Mouse (Mus musculus) kidney, adult 18-20 months (tissue): ENCODE results near the gene Cyp4f14.

Experiments used
- DNase-seq: peaks from one replicate; pipeline ENCODE4 v3.0.0; 2021

The Cyp4f14 gene

DNA sequence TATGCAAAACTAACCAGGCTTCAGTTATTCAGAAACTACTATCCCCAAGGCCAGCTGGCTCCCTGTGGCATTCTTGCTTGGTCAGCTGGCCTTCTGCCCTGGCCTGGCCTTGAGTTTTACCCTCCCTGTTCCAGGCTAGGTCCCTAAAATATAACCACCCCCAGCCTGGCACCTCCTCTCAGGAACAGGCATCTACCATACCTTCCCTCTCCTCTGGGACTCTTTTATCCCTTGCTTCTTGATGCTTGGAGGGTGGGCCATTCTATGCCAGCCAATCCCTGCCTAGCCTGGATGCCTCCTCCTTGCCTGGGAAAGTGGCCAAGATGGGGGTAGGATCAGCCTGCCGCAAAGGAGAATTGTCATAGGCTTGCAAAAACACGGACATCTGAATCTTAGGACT lies at the start of gene Cyp4f14:
Gene Cyp4f14, minus strand, starts transcription at position 212 of the 400 bp plus-strand sequence.
- DNase-seq = peak; percentile 67

DNA sequence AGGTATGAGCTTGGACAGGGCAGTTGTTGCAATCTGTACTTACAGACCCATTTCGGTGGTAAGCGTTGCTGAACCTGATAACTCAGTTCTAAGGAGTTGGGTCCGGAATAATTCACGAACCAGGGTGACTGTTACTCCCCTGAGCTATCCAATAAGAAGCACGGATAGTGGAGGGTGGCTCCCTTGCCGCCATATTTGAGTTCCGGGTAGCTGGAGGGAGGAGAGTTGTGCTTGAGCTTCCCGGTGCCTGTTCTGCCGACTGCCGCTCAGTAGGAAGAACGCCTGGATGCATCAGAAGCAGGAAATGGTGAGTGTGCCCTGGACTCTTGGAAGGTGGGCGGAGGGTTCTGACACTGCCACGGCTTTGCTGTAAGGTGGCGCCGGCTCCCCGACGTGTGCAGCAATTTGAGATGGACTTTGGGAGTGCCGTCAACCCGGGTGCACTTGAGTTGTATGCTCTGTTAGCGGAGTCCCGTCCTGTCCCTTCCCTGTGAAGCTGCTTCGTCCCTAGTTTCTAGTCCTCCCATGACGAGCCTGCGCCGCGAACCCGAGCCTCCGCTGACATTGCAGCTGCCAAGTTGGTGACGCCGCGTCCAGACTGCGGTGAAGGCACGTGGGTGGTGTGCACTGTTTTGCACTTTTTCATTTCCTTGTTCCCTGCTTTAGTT lies 48.6 kb upstream of the Cyp4f14 start, which contains the start of gene Zfp472:
Gene Zfp472, plus strand, starts transcription at position 192 of the 668 bp plus-strand sequence.
- DNase-seq = peak; percentile 93

DNA sequence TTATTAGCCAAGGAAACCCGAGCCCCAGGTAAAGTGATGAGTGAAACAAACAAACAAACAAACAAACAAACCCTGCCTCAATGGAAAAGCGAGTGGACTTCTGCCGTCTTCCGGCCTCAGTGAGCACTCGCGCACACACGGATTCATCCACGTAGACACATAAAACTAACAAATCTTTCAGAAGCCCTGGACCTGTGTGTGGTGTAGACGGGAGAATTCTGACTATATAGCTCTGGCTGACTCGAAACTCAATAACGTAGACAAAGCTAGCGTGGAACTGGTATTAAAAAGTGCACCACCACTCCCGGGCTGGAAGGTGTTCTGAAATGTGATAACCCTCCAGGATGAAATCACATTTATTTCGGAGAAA lies 48.1 kb upstream of the Cyp4f14 start:
- no peak for DNase-seq

DNA sequence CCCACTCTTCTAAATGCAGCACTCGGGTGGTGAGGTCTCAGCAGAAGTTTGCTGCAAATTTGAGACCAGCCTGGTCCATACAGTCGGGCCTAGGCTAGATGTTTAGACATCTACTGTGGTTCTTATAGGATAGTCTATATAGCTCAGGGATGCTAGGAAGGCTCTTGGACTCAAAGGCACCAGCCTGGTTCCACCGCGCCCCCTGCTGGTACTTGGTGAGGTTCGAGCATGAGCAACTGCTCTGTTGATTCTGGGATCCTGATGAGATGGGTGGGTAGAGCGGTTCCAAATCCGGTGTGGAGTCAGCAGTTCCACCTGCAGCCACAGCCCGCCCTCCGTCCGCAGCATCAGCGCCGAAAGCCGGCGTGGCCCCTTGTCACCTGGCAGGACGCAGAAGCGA lies 34.3 kb upstream of the Cyp4f14 start:
- DNase-seq = peak; percentile 86

DNA sequence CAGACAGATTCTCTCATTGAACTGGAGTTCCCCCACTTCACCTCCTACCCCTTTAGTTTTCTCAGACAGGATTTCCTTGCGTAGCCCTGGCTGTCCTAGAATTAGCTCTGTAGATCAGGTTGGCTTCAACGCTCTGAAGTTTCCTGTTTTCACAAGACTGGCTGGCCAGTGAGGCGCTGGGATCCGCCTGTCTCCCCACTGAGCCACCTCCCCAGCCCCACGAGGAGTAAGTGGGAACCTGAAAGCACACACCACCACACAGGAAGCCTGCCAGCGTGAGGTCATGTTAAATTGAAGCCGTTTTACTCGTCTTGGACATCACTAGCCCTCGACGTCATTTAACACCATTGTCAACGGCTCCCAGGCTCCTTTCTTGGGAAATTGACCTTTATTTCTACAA lies 33.9 kb upstream of the Cyp4f14 start:
- DNase-seq = no peak

DNA sequence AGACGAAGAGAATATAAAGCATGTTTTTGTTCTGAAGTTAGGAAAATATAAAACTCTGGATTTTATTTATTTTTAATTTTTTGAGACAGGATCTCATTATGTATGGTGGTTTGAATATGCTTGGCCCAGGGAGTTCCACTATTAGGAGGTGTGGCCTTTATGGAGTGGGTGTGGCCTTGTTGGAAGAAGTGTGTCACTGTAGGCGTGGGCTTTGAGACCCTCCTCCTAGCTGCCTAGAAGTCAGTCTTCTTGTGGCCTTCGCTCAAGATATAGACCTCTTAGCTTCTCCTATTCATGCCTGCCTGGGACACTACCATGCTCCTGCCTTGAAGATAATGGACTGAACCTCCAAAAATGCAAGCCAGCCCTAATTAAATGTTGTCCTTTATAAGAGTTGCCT lies 33.0 kb upstream of the Cyp4f14 start:
- no peak for DNase-seq

DNA sequence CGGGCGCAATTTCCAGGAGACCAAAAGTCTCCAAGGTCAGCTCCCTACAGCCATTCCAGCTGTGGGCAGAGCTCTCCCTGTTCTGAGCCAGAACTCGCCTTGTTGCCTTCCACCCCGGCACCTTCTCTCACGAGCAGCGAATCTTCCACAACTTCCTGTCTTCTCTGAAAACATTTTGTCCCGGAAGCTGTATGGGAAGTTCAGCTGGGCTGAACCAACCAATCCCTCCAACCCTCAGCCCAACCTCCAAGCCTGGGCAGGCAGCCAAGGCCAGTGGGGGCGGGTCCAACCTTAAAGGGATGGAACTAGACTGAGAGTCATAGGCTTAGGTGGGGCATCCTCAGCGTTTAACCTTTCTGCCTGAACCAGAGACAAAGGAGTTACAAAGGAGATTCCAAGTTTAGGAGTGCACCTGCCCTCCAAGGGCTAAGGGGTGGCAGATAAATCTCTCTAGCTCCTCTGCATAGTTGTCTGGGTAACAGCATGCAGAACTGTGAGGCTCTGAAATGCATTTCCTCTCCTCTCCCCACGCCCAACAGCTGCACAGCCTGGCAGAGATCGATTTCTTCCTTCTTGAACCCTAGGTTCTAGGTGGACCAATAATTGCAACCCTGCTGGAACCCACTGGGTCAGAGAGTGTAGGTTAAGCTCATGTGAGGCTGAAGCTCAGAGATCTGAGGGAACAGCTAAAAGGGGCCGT lies 30.2 kb upstream of the Cyp4f14 start, which contains the start of gene Cyp4f13:
Gene Cyp4f13, minus strand, starts transcription at position 188 of the 700 bp plus-strand sequence.
- peak; percentile 99 for DNase-seq

DNA sequence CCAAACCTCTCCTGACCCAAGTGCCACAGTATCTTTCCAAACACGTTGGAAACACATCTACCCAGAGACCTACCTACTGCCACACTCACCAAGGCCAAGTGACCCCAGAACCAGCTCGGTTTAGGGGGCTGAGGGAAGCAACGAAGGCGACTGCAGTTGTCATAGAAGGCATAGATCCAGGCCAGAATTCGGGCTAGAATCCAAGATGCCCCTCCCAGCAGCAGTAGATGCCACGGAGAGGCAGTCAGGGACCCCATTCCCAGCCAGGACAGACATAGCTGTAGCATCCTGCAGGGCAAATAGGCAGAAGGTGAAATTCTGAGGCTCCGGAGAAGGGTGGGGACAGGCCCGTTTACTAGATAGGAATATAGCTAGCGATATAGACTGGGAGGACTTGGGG lies 29.6 kb upstream of the Cyp4f14 start:
- no peak for DNase-seq

DNA sequence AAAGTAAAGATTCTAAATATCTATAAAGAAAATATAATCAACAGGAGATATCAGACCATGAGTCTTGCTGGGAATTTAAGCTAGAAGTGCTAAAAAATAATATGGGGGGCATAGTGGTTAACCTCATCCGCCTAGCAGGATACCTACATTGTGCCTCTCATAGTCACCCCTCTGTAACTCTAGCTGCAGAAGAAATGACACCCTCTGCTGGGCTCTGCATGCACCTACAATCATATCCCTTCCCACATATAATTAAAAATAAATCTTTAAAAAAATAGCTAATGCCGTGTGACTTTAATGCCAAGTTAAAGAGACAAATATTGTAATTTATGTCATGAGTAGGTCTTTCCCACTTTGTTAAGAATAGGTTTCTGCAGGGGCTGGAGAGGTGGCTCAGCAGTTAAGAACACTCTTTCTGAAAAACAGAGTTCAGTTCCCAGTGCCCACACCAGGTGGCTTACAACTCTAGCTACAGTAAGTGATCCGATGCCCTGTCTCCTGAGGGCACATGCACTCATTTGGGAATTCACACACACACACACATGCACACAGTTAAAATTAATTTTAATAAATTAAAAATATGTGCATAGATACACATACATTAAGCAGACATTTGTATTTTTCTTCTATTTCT lies 27.4 kb upstream of the Cyp4f14 start:
- DNase-seq = no peak

DNA sequence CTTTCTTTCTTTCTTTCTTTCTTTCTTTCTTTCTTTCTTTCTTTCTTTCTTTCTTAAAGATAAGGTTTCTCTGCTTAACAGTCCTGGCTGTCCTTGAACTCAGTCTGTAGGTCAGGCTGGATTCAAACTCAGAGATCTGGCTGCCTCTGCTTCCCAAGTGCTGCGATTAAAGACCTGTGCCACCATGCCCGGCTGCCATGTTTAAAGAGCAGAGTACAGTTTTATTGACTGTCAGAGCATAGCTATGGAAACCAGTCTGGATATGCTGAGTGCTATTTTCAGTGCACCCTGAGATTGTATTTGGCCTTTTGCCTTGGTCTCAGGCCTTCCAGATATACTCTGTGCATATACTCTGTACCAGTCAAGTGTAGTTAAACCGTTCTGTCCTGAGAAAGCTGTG lies 26.5 kb upstream of the Cyp4f14 start:
- DNase-seq = no peak

DNA sequence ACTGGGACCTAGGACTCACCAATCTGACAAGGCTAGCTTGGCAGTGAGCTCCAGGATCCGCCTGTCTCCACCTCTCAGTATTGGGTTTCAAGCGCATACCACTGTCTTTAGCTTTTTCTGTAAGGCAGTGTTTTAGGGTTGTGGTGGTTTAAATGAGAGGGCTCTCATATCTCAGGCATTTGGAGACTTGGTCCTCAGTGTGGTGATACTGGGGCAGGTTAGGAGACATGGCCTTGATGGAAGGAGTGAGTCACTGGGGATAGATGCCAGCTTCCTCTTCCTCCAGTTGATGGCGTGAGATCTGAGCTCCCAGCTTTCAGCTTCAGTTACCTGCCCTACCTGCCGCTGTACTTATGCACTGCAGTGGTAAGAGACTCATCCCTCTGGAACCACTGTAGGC lies 22.7 kb upstream of the Cyp4f14 start:
- DNase-seq = no peak

DNA sequence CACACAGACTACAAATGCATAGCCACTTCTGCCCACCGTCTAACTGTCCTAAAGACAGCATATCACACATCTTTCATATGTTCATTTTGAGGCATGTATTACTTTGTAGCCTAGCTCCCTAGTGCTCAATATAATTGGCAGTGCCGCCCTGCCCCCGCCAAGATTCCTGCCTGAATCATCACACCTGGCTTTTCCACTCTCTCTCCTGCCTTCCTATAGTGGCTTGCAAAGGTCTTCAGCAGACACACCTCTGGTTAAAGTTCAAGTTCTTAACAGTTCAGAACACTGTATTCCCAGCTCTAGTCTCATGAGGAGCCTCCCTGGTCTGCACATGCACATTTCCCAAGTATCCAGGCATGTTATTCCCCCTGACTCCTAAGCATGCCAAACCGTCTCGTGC lies 10.7 kb upstream of the Cyp4f14 start:
- no peak for DNase-seq

DNA sequence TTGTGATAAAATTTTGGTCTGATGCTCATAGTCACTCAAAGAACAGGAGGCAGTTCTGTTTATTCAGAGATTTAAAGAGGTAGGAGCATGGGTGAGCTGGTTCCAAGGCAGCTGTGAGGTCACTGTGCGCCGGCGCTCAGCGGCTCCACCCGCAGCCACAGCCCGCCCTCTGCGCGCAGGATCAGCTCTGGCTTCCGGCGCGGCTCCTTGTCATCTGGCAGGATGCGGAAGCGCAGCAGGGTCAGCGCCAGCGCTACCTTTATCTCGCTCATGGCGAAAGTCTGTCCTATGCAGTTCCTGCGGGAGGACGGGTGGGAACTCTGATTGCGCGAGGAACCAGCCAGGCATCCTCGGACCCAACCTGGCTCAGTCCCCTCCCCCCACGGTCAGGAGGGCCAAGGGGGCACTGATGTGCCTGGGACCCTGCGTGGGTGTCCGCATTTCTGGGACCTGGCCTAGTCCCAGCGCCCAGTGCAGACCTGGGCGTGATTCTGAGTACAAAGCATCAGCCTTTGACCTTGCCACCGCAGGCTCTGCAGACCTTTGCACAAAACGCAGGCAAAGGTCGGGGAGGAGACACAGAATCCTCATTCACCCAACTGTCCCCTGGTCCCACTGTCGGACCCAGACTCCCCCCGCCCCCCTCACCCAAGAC lies 7.6 kb upstream of the Cyp4f14 start:
- DNase-seq = peak; percentile 74

DNA sequence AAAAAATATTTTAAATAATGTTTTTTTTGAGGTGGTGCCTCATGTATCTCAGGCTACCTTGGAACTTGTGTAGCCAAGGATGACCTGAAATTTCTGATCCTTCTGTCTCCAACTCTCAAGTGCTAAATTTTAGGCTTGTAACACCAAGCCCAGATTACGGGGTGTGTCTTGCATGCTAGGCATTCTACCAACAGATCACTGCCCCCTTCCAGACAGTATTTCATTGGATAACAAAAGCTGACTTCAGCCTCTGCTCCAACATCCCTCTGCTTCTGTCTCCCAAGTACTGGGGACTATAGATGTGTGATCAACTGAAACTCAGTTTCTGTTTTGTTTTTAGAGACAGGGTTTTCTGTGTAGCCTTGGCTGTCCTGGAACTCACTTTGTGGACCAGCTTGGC lies 6.5 kb upstream of the Cyp4f14 start:
- DNase-seq = no peak

DNA sequence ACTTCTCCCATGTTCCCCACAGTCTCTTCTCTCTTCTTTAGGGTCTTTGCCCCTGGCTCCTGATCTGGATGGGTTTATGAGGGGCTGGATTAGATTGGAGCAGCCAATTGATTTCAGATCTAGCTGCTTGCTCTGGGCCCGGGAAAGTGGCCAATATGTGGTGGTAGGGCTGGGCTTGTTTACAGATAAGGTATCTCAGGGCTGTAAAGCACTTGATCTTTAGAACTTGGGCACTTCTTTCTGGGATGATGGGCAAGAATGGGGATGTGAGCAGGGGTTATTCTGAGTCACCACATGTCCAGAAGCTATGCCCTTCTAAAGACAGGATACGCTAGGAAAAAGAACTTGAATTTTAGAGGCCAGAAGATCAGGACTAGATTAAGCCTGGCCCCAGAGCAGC lies 2.0 kb upstream of the Cyp4f14 start:
- DNase-seq = no peak

DNA sequence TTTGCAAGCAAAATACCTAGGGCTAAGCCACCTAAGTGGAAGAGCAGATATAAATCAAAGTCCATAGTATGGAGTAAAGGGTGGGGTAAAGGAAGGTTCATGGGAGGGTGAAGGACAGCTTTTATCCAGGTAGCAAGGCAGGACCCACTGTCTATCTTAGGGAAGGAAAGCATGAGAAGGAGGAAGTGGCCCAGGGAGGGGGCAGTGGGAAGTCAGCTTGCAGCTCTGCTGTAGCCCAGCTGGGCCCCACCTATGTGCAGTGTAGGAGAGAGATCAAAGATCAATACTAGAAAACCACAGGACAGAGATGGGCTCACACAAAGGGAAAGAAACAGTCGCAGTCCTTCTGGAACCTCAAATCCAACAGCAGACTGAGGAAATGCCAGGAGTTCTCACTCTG lies 1.1 kb downstream of the Cyp4f14 start:
- no peak for DNase-seq

DNA sequence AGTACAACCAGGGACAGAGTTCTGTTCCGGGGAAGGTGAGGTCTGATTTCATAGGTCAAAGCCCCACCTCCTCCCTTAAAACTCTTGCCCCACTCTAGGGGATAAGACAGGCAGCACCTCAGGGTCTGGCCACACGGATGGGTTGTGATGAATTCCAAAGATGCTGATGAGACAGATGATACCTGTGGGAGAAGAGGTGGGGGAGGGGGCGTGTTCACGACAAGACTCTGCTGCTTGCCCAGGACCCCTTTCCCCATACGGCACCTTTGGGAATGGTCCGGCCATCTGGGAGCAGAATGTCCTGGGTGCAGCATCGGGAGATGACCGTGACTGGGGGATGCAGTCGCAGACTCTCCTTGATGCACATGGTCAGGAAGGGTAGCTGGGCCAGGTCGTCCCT lies 11.0 kb downstream of the Cyp4f14 start:
- DNase-seq = no peak

DNA sequence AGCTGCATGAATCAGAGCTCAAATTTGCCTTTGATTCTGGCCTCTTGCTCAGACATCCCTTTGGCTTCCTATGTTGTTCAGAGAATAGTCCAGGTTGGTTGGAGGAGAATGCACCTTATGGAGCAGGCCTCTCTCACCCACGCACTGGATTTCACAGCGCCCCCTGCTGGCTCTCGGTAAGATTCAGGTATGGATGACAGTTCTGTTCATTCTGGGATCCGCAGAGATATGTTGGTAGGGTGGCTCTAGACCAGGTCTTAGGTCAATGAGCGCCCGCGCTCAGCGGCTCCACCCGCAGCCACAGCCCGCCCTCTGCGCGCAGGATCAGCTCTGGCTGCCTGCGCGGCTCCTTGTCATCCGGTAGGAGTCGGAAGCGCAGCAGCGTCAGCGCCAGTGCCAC lies 11.9 kb downstream of the Cyp4f14 start:
- DNase-seq = peak; percentile 71

DNA sequence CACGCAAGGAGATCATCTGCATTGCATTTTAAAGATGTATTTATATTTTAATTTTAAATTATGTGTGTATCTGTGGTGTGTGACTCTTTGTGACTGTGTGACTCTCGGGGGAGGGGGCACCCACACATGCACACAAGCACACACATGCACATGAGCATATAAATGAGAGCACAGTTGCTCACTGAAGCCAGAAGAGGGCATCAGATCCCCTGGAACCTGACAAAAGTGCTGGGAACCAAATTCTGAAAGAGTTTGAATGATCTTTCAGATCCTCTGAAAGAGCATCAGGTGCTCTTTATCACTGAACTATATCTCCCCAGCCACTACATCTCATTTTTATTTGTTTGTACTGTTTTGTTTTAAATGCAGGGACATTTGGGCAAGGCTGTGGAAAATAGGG lies 12.7 kb downstream of the Cyp4f14 start:
- DNase-seq = no peak

DNA sequence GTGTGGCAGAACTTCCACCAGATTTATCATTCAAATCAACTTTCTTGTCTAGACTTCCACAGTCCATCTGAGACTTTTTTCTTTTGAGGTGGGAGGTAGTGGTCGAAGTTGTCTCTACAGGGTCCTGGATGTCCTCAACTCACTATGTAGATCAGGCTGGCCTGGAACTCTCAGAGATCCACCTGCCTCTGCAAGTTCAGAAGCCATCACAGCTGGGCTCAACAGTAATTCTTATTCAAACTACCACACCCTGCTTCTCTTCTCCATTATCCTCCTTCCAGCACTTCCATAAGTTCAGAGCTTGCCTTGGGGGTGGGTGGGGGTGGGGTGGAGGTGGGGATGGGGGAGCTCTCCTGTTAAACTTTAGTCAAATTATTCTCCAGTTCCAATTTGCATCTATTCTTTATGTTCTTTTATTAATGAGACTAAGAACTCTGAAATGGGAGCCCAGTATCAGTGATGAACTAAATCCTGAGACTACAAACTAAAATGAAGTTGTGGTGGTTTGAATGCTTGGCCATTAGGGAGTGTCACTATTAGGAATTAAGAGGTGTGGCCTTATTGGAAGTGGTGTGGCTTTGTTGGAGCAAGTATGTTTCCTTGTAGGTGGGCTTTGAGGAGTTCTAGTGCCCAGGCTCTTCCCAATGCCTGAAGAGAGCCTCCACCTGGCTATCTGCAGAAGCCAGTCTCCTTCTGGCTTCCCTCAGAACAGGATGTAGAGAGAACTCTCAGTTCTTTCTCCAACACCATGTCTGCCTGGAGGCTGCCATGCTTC lies 15.2 kb downstream of the Cyp4f14 start:
- DNase-seq = no peak

DNA sequence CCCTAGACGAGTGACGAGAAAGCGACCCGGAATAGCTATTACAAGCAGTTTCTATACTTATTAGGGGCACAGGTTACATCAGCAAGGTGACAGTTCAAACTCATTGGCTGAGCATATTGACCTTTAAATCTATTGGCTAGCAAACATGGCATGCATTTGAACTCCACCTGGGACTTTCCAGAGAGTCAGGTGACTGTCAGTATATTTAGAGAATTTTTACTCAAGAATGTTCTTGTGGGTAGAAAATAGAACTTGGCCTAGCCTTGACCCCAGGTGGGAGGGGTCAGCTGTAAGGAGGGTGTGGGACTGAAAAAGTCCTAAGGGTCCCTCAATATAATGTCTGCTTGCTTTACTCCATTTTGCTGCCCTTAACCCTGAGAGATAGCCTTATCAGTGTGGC lies 21.7 kb downstream of the Cyp4f14 start:
- DNase-seq = no peak

DNA sequence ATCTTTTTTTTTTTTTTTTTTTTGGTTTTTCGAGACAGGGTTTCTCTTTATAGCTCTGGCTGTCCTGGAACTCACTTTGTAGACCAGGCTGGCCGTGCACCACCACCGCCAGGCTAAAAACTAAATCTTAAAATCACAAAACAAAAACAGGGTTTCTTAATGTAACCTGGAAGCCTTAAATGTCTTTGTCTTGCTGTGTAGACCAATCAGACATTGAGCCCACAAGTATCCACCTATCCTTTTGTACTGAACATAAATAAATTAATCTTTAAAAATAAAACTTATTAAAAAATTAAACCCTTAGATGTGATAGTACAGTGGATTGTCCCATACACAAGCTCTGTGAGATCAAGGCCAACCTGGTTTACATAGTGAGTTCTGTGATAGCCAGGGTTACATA lies 23.2 kb downstream of the Cyp4f14 start:
- no peak for DNase-seq
